Mouse (Mus musculus) erythroblast, embryonic 14.5 days (primary cell): Measurements from ENCODE around the gene Prkag1.

Experiments used
- GATA1 ChIP-seq: IDR thresholded peaks from 2 replicates; pipeline ENCODE4 v1.6.1; 2012; ENCODE audit warnings: low read length, inconsistent platforms, mixed read lengths
- TAL1 ChIP-seq: IDR thresholded peaks from 3 replicates; pipeline ENCODE4 v1.6.1; 2012; ENCODE audit warnings: low read length, inconsistent platforms, mixed read lengths

GRCm38 (mm10) chr15:98806071-98806808 is 25.1 kb downstream of the Prkag1 start:
- TF ChIP-seq GATA1: no peak
- no peak for TF ChIP-seq TAL1
